Mouse (Mus musculus): ENCODE measurements around the gene Vat1. TPM values are rescaled to one million over a fixed set of nuclear protein-coding genes. Genes with fewer than 3 reads are reported as not detected.
A peak's percentile ranks its signal among the peaks of the same experiment; 100 is the strongest.
"Not testable (repeated sequence)": the region's sequence is repeated elsewhere in the genome, so short reads cannot be mapped to it uniquely, and the experiment has no call there.

Gene Vat1
- polyA plus RNA-seq, 1 experiment from 2014 or later = 69.9 TPM

- peak overlapping the region; percentile 42 for H3K4me2 ChIP-seq (ENCODE audit: low read depth, low read length)
- no peaks in the 10 kb centered on the region for H3K36me3 ChIP-seq (ENCODE audit: control insufficient read depth, insufficient read depth, low read length)
- peak; percentile 25; the same call in 1 of the 2 replicates for ATAC-seq
- peaks cover 20% of the 10 kb centered on the region for H3K4me1 ChIP-seq (ENCODE audit: control insufficient read depth, insufficient read depth, low read length)
- H3K9me3 ChIP-seq (ENCODE audit: control insufficient read depth, low read length) = no peaks in the 10 kb centered on the region
- peak overlapping the region; percentile 9; the same call in 1 of the 2 replicates for H3K27ac ChIP-seq (ENCODE audit: low read length)
- no peaks in the 10 kb centered on the region for H3K27me3 ChIP-seq (replicated peaks; ENCODE audit: control insufficient read depth, insufficient read depth, low read length)
- H3K9ac ChIP-seq (ENCODE audit: low read depth, low read length) = peak overlapping the region; percentile 51; the same call in 1 of the 2 replicates
- peak overlapping the region; percentile 16; the same call in 1 of the 2 replicates for H3K4me3 ChIP-seq (ENCODE audit: low read length)
- whole genome bisulfite sequencing = 12% methylated on average over 18 of the region's 18 CpGs
These were observed 13.2 kb upstream of the Vat1 start for GRCm38 (mm10) chr11:101479171-101479635.

DNA sequence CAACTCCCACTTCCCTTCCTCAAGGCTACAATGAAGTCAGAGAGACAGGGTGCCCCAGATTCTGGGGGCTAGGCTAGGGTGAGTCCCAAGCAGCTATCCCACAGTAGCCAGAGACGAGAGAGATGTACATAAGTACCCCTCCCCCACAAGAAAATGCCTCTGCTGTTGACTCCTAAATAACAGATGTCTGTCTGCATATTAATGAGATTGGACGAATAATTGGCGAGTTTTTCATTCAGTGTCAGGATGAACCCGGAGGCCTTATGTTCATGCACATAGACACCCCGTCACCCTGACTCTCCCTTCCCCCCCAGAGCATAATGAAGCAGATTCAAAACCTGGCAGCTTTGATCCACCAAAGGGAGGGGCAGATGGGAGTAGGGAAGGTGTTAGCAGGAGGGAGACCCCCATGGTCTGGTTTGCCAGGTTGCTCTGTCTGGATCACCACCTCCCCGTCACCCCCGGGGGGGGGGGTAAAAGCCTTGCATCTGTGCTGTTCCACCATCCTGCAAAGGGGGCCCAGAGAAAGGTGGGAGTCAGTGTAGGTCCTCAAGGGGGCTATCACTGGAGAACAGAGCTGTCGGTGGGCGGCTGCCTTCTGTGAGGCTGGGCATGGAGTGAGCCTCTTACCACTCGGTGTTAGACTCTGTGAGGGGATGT lies 11.7 kb upstream of the Vat1 start:
- Histone ChIP-seq H3K36me3 (ENCODE audit: control insufficient read depth, insufficient read depth, low read length) (no peaks in the 10 kb centered on the region), H3K4me1 (ENCODE audit: control insufficient read depth, insufficient read depth, low read length) (peaks cover 19% of the 10 kb centered on the region), H3K4me3 (ENCODE audit: low read length) (no peak overlapping the region), H3K27me3 (replicated peaks; ENCODE audit: control insufficient read depth, insufficient read depth, low read length) (no peaks in the 10 kb centered on the region), H3K27ac (ENCODE audit: low read length) (no peak overlapping the region), H3K4me2 (ENCODE audit: low read depth, low read length) (no peak overlapping the region), H3K9me3 (ENCODE audit: control insufficient read depth, low read length) (no peaks in the 10 kb centered on the region), H3K9ac (ENCODE audit: low read depth, low read length) (no peak overlapping the region)
- 57% methylated on average over 10 of the region's 10 CpGs for whole genome bisulfite sequencing
- no peak for ATAC-seq

DNA sequence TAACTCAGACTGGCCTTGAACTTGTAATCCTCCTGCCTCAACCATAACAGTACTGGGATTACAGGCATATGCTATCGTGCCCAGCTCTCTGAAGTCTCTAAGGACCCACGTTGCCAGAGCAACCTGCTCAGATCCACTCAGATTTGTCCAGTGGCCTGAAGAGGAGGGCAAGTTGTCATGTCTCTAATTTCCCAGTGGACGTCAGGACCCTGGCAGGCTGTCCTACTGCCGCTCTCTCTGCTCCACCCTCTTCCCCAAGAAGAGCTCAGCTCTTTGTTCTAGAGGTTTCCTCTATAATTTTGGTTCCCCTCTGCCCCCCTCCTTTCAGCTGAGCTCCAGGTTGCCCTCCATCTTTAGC lies 11.1 kb upstream of the Vat1 start:
- H3K9me3 ChIP-seq (ENCODE audit: control insufficient read depth, low read length) = no peaks in the 10 kb centered on the region
- 51% methylated on average over 4 of the region's 4 CpGs for WGBS
- no peaks in the 10 kb centered on the region for H3K27me3 ChIP-seq (replicated peaks; ENCODE audit: control insufficient read depth, insufficient read depth, low read length)
- H3K27ac ChIP-seq (ENCODE audit: low read length) = no peak overlapping the region
- H3K4me1 ChIP-seq (ENCODE audit: control insufficient read depth, insufficient read depth, low read length) = peaks cover 19% of the 10 kb centered on the region
- ATAC-seq = no peak
- H3K9ac ChIP-seq (ENCODE audit: low read depth, low read length) = no peak overlapping the region
- no peak overlapping the region for H3K4me2 ChIP-seq (ENCODE audit: low read depth, low read length)
- no peak overlapping the region for H3K4me3 ChIP-seq (ENCODE audit: low read length)
- no peaks in the 10 kb centered on the region for H3K36me3 ChIP-seq (ENCODE audit: control insufficient read depth, insufficient read depth, low read length)

DNA sequence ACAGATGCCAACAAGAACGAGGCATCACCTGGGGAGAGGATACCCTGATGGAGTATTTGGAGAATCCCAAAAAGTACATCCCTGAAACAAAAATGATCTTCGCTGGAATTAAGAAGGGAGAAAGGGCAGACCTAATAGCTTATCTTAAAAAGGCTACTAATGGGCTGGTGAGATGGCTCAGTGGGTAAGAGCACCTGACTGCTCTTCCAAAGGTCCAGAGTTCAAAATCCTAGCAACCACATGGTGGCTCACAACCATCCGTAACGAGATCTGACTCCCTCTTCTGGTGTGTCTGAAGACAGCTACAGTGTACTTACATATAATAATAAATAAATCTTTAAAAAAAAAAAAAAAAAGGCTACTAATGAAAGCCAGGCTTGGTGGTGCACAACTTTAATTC lies 10.3 kb upstream of the Vat1 start:
- H3K4me3 ChIP-seq (ENCODE audit: low read length); H3K9ac ChIP-seq (ENCODE audit: low read depth, low read length); H3K27ac ChIP-seq (ENCODE audit: low read length); ATAC-seq; H3K4me2 ChIP-seq (ENCODE audit: low read depth, low read length); H3K27me3 ChIP-seq (replicated peaks; ENCODE audit: control insufficient read depth, insufficient read depth, low read length); H3K9me3 ChIP-seq (ENCODE audit: control insufficient read depth, low read length); H3K36me3 ChIP-seq (ENCODE audit: control insufficient read depth, insufficient read depth, low read length): not testable (repeated sequence)
- H3K4me1 ChIP-seq (ENCODE audit: control insufficient read depth, insufficient read depth, low read length) = peaks cover 19% of the 10 kb centered on the region
- 86% methylated on average over 4 of the region's 4 CpGs for WGBS

DNA sequence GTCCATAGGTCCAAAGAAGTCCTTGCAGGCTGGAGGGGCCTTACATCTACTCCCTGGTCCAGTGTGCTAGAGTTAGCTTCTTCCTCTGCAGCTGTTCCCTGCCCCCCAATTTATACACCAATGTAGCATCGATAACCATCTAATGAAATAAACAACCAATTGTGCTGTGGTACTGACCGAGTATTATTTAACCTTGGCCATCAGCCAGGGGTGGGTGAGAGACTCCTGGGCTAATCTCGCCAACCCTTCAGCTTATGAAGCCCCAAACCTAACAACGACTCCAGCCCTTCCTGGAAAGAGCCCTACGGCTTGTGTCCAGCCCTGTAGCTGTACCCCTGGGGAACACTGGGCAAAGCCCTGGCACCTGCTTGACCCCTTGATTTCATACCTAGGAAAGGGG lies 8.3 kb upstream of the Vat1 start:
- Histone ChIP-seq H3K4me3 (ENCODE audit: low read length) (no peak overlapping the region), H3K9me3 (ENCODE audit: control insufficient read depth, low read length) (no peaks in the 10 kb centered on the region), H3K27me3 (replicated peaks; ENCODE audit: control insufficient read depth, insufficient read depth, low read length) (no peaks in the 10 kb centered on the region), H3K27ac (ENCODE audit: low read length) (no peak overlapping the region), H3K4me2 (ENCODE audit: low read depth, low read length) (no peak overlapping the region), H3K4me1 (ENCODE audit: control insufficient read depth, insufficient read depth, low read length) (peaks cover 10% of the 10 kb centered on the region), H3K36me3 (ENCODE audit: control insufficient read depth, insufficient read depth, low read length) (no peaks in the 10 kb centered on the region), H3K9ac (ENCODE audit: low read depth, low read length) (no peak overlapping the region)
- 69% methylated on average over 5 of the region's 5 CpGs for WGBS
- ATAC-seq = no peak

DNA sequence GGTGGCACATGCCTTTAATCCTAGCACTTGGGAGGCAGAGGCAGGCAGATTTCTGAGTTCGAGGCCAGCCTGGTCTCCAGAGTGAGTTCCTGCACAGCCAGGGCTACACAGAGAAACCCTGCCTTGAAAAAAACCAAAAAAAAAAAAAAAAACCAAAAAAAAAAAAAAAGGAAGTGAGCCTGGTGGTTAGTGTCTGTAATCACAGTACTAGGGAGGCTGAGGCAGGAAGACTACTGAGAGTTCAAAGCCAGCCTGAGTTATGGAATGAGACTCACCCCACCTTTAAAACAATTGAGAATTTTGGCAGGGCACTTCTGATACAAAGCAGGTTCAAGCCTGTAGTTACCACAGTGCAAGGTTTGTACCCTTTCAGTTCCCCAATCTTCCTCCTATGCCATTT lies 7.7 kb upstream of the Vat1 start:
- not testable (repeated sequence) for H3K4me2 ChIP-seq (ENCODE audit: low read depth, low read length); H3K4me3 ChIP-seq (ENCODE audit: low read length); H3K9me3 ChIP-seq (ENCODE audit: control insufficient read depth, low read length); H3K27me3 ChIP-seq (replicated peaks; ENCODE audit: control insufficient read depth, insufficient read depth, low read length); H3K36me3 ChIP-seq (ENCODE audit: control insufficient read depth, insufficient read depth, low read length); H3K9ac ChIP-seq (ENCODE audit: low read depth, low read length); H3K27ac ChIP-seq (ENCODE audit: low read length); H3K4me1 ChIP-seq (ENCODE audit: control insufficient read depth, insufficient read depth, low read length); ATAC-seq
- 77% methylated on average over 1 of the region's 1 CpGs for WGBS

GRCm38 (mm10) chr11:101472336-101472735 lies 6.3 kb upstream of the Vat1 start:
- WGBS = 56% methylated on average over 7 of the region's 7 CpGs
- no peaks in the 10 kb centered on the region for H3K36me3 ChIP-seq (ENCODE audit: control insufficient read depth, insufficient read depth, low read length)

DNA sequence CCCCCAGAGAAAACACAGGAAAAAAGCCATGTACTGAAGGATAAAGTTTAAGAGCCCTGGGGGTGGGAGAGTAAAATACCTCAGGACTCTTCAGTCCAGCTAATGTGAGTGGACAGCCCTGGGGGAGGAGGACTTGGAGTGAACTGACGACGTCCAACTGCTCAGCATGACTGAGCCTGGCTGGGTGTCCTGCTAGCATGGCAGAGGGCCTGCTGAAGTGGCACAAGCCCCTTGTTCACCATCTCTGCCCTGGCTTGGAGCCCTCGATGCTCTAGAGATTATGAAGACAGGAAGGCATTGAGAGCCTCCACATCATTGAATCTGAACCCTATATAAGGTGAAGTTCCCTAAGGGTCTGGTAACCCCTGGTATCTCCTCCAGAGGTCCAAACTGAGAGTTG lies 5.9 kb upstream of the Vat1 start:
- Histone ChIP-seq H3K9me3 (ENCODE audit: control insufficient read depth, low read length) (no peaks in the 10 kb centered on the region), H3K36me3 (ENCODE audit: control insufficient read depth, insufficient read depth, low read length) (no peaks in the 10 kb centered on the region), H3K27ac (ENCODE audit: low read length) (no peak overlapping the region), H3K9ac (ENCODE audit: low read depth, low read length) (no peak overlapping the region), H3K4me1 (ENCODE audit: control insufficient read depth, insufficient read depth, low read length) (peaks cover 12% of the 10 kb centered on the region), H3K27me3 (replicated peaks; ENCODE audit: control insufficient read depth, insufficient read depth, low read length) (no peaks in the 10 kb centered on the region), H3K4me2 (ENCODE audit: low read depth, low read length) (no peak overlapping the region), H3K4me3 (ENCODE audit: low read length) (no peak overlapping the region)
- no peak for ATAC-seq
- WGBS = 49% methylated on average over 3 of the region's 3 CpGs

More at GRCm38 (mm10) chr11:101472336-101472735, 6.3 kb upstream of the Vat1 start:
- H3K4me1 ChIP-seq (ENCODE audit: control insufficient read depth, insufficient read depth, low read length) = peaks cover 8% of the 10 kb centered on the region
- no peaks in the 10 kb centered on the region for H3K27me3 ChIP-seq (replicated peaks; ENCODE audit: control insufficient read depth, insufficient read depth, low read length)
- no peaks in the 10 kb centered on the region for H3K9me3 ChIP-seq (ENCODE audit: control insufficient read depth, low read length)
- H3K9ac ChIP-seq (ENCODE audit: low read depth, low read length) = no peak overlapping the region
- no peak for ATAC-seq
- no peak overlapping the region for H3K27ac ChIP-seq (ENCODE audit: low read length)
- H3K4me3 ChIP-seq (ENCODE audit: low read length) = no peak overlapping the region
- no peak overlapping the region for H3K4me2 ChIP-seq (ENCODE audit: low read depth, low read length)

DNA sequence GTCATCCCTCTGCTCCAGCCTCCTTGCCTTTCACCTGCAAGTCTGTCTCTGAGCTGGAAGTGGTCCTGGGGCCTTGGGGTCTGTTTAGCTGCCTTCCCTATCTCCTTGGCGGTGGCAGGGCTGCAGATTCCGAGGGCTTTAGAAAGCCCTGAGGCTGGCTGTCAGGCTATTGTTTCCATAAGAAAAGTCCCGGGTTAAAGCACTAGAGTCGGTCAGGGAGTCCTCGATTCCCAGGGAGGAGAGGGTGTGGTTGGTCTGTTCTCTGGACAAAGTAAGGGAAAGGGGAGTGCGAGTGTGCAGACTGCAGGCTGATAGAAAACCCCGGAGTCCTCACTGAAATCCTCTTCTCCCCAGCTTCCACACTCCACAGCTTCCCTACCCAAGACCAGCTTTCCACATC lies 4.2 kb upstream of the Vat1 start:
- no peak overlapping the region for H3K4me2 ChIP-seq (ENCODE audit: low read depth, low read length)
- no peak for ATAC-seq
- no peak overlapping the region for H3K9ac ChIP-seq (ENCODE audit: low read depth, low read length)
- H3K9me3 ChIP-seq (ENCODE audit: control insufficient read depth, low read length) = no peaks in the 10 kb centered on the region
- H3K27ac ChIP-seq (ENCODE audit: low read length) = no peak overlapping the region
- no peak overlapping the region for H3K4me3 ChIP-seq (ENCODE audit: low read length)
- H3K4me1 ChIP-seq (ENCODE audit: control insufficient read depth, insufficient read depth, low read length) = peaks cover 12% of the 10 kb centered on the region
- H3K36me3 ChIP-seq (ENCODE audit: control insufficient read depth, insufficient read depth, low read length) = no peaks in the 10 kb centered on the region
- H3K27me3 ChIP-seq (replicated peaks; ENCODE audit: control insufficient read depth, insufficient read depth, low read length) = no peaks in the 10 kb centered on the region
- 47% methylated on average over 7 of the region's 7 CpGs for WGBS

DNA sequence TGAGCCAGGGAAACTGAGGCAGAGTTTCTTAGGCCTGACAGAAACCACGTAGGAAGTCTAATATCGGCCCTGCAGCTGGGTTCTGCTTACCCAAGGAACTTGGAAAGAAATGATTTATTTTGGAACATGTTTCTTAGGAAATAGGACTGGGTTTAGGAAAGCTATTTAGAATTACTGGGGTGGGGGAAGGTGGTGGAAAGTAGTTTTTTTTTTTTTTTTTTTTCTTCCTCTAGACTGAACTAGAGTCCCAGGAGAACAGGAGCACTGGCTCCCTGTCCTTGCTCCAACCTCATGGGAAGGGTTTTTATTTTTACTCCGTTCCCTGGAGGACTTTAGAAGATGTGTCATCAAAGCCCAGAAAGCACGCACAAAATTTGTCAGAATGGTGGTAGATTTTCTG lies 3.1 kb upstream of the Vat1 start:
- Histone ChIP-seq H3K4me2 (ENCODE audit: low read depth, low read length) (peak overlapping the region; percentile 96), H3K36me3 (ENCODE audit: control insufficient read depth, insufficient read depth, low read length) (no peaks in the 10 kb centered on the region), H3K4me3 (ENCODE audit: low read length) (peak overlapping the region; percentile 82), H3K9me3 (ENCODE audit: control insufficient read depth, low read length) (no peaks in the 10 kb centered on the region), H3K27ac (ENCODE audit: low read length) (no peak overlapping the region), H3K9ac (ENCODE audit: low read depth, low read length) (no peak overlapping the region; the same call in 1 of the 2 replicates), H3K27me3 (replicated peaks; ENCODE audit: control insufficient read depth, insufficient read depth, low read length) (no peaks in the 10 kb centered on the region), H3K4me1 (ENCODE audit: control insufficient read depth, insufficient read depth, low read length) (peaks cover 16% of the 10 kb centered on the region)
- ATAC-seq = no peak
- 57% methylated on average over 4 of the region's 4 CpGs for WGBS

Measured in intestine, embryonic 16.5 days (tissue).